Mouse (Mus musculus) heart, embryonic 15.5 days (tissue): ENCODE measurements at regions not wholly inside any gene's neighbourhood (a gene's known extent, or its start where the extent isn't known, plus 50 kb on each side); places are given as distances from the start of the nearest gene placed in this dataset.
A peak's percentile ranks its signal among the peaks of the same experiment; 100 is the strongest.

Experiments
- ATAC-seq: fragments of 200-750 bp; cut with Nextera tagmentation; replicated peaks from 2 replicates; pipeline ENCODE4 v1.8.0; 2017; ENCODE audit warnings: low read depth, moderate TSS enrichment; ENCODE audit not compliant: insufficient number of reproducible peaks, insufficient read depth, low FRiP score
- H3K27ac ChIP-seq: fragments of 300-500 bp; sonication (generic); 2 replicates; pipeline ENCODE4 v1.5.1; 2015; ENCODE audit warnings: mild to moderate bottlenecking, inconsistent platforms
- H3K27me3 ChIP-seq: fragments of 300-500 bp; sonication (generic); 2 replicates; pipeline ENCODE4 v1.6.1; 2015; ENCODE audit warnings: inconsistent platforms
- H3K36me3 ChIP-seq: fragments of 300-500 bp; sonication (generic); 2 replicates; pipeline ENCODE4 v1.6.1; 2015; ENCODE audit warnings: mild to moderate bottlenecking, inconsistent platforms
- H3K4me1 ChIP-seq: fragments of 300-500 bp; sonication (generic); replicated peaks from 2 replicates; pipeline ENCODE4 v1.6.1; 2015; ENCODE audit warnings: inconsistent platforms
- H3K4me2 ChIP-seq: fragments of 300-500 bp; sonication (generic); 2 replicates; pipeline ENCODE4 v1.6.1; 2015; ENCODE audit warnings: inconsistent platforms, mild to moderate bottlenecking, moderate library complexity
- H3K4me3 ChIP-seq: fragments of 300-500 bp; sonication (generic); 2 replicates; pipeline ENCODE4 v1.5.1; 2015; ENCODE audit warnings: mild to moderate bottlenecking, inconsistent platforms
- H3K9ac ChIP-seq: fragments of 300-500 bp; sonication (generic); 2 replicates; pipeline ENCODE4 v1.6.1; 2015; ENCODE audit warnings: mild to moderate bottlenecking, inconsistent platforms
- H3K9me3 ChIP-seq: fragments of 300-500 bp; sonication (generic); replicated peaks from 2 replicates; pipeline ENCODE4 v1.6.1; 2016; ENCODE audit warnings: inconsistent platforms
- WGBS: fragments of 180-500 bp; shearing (Covaris S2); methylation state at CpG from one replicate; pipeline ENCODE4 v1.1.7; 2015; ENCODE audit warnings: mixed read lengths; 5-methylcytosine and 5-hydroxymethylcytosine counted together

DNA sequence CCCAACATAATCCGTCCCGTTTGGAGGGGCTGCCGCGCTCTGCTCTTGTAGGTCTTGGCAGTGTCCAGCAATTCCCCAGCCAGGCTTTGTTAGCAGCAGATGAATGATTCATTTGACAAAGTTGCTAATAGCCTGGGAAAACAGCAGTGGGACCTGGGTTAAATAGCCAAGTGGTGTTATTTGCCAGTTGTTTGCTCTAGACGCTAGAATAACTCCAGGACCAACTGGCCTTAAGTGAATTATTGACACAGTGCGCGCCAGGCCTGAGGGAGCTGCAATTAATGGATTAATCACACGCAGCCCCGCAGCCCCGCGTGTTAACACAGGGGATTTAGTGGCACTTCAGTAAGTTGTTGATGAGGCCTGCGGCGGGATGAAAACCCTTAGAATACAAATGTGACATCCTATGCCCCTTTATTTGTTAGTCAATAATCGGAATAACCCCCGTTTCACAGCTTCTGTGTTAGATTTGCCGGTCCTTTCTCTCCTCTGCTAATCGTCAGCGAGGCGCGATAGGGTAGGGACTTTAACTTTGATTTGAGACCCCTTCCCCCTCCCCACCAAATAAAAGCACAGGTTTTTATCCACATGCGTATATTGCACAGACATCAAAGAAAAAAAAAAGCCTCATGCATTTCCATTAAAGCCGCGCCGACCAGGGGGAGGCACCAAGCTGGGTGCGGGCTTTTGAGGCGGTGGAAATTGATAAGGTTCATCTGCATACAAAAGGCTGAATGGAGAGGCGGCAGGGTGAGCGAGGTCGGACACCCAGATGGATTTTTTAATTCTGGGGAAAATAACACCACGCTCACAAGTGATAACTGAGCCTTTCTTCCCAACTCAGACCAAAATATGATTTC is 118.5 kb upstream of the Sox14 start:
- WGBS: 2% methylated on average over 30 of the region's 30 CpGs
- peak overlapping the region; percentile 29 for H3K4me3 ChIP-seq
- no peak overlapping the region for H3K27ac ChIP-seq
- H3K4me2 ChIP-seq: peak overlapping the region; percentile 56
- H3K9ac ChIP-seq: no peak overlapping the region
- H3K36me3 ChIP-seq: no peaks in the 10 kb centered on the region
- H3K27me3 ChIP-seq: peaks cover 28% of the 10 kb centered on the region
- ATAC-seq: no peak
- peaks cover 5% of the 10 kb centered on the region; the same call in 1 of the 2 replicates for H3K4me1 ChIP-seq
- H3K9me3 ChIP-seq: no peaks in the 10 kb centered on the region

DNA sequence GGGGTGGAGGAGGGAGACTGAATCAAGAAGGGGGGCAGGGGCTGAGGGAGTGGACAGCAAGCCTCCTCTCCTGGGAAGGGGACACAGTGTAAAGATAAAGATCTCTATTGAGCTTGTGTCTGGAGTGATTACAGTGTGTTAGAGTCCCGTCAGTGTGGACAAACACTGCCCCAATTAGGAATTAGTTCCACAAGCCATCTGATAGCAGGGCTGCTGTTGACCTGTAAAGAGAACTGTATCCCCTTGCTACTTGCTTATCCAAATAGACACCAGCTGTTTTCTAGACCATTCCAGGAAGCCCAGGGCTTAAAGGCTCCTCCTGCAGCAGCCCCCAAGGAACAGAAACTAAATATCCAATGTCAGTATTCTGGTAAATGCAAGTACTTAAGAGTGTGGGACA is 111.4 kb upstream of the Sox14 start:
- no peak for ATAC-seq
- no peaks in the 10 kb centered on the region for H3K27me3 ChIP-seq
- WGBS: 8% methylated on average over 1 of the region's 1 CpGs
- H3K4me1 ChIP-seq: no peaks in the 10 kb centered on the region
- H3K9ac ChIP-seq: no peak overlapping the region
- no peak overlapping the region for H3K27ac ChIP-seq
- no peaks in the 10 kb centered on the region for H3K36me3 ChIP-seq
- H3K4me2 ChIP-seq: no peak overlapping the region
- no peaks in the 10 kb centered on the region for H3K9me3 ChIP-seq
- H3K4me3 ChIP-seq: no peak overlapping the region

DNA sequence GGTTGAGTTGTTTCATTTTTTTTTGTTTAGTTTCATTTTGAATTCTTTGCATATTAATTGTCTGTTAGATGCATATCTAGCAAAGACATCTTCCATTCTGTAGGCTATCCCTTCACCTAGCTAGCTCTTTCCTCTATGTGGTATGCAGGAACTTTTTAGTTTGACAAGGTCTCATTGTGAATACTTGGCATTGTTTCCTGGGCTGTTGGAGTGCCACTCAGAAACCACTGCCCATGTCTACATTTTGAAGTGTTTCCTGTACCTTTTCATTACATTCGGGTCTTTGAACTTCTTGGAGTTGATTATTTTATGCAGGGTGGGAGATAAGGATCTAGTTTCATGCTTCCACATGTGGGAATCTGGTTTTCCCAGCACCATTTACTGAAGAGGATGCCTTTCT is 104.8 kb upstream of the Sox14 start:
- no peaks in the 10 kb centered on the region for H3K36me3 ChIP-seq
- ATAC-seq: no peak
- H3K27ac ChIP-seq: no peak overlapping the region
- no peak overlapping the region for H3K4me3 ChIP-seq
- no peak overlapping the region for H3K4me2 ChIP-seq
- H3K9me3 ChIP-seq: no peaks in the 10 kb centered on the region
- WGBS: 69% methylated on average over 1 of the region's 1 CpGs
- H3K27me3 ChIP-seq: no peaks in the 10 kb centered on the region
- no peaks in the 10 kb centered on the region for H3K4me1 ChIP-seq
- H3K9ac ChIP-seq: no peak overlapping the region

DNA sequence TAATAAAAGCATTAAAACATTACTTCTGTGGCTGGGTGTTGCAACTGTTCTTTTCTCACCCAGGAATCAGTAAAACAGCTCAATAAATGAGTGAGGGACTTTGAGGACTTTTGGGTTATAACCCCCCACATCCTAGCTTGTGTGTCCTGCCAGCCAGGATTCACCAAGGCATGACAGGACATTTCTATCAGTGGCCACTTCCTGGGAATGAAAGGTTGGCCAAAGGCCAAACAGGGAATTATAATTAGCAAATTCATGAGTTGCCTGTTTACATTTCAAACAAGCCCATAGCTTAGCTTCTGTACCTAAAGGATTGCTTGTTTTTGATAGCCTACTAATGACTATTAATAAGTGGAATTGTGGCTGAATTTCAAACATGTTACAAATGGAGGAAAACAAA is 85.6 kb upstream of the Sox14 start:
- Histone ChIP-seq H3K4me1 (no peaks in the 10 kb centered on the region), H3K27ac (no peak overlapping the region), H3K27me3 (no peaks in the 10 kb centered on the region), H3K36me3 (no peaks in the 10 kb centered on the region), H3K4me3 (no peak overlapping the region), H3K9ac (no peak overlapping the region), H3K4me2 (no peak overlapping the region), H3K9me3 (no peaks in the 10 kb centered on the region)
- no peak for ATAC-seq

DNA sequence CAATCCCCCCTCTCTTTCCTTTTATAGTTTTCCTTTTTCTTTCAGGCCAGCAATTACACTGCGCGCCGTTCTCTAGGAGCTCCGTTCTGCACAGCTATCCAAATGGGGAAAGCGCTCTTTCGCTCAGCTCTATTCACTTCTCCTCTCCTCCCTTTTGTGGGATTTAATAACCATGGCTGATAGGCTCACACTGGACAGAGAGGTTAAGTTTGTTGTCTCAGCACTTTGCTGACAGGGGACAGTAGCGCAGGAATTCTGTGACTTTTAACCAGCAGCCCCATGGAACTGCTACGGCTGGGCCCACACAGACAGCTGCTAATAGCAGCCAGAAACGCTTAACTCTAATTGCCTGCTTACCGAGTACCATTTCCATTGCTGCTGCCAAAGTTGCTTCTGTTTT is 78.8 kb upstream of the Sox14 start:
- no peaks in the 10 kb centered on the region for H3K36me3 ChIP-seq
- no peak for ATAC-seq
- 82% methylated on average over 10 of the region's 10 CpGs for WGBS
- no peak overlapping the region for H3K4me2 ChIP-seq
- no peak overlapping the region for H3K4me3 ChIP-seq
- H3K4me1 ChIP-seq: no peaks in the 10 kb centered on the region
- no peak overlapping the region for H3K9ac ChIP-seq
- no peak overlapping the region for H3K27ac ChIP-seq
- no peaks in the 10 kb centered on the region for H3K9me3 ChIP-seq
- no peaks in the 10 kb centered on the region for H3K27me3 ChIP-seq

DNA sequence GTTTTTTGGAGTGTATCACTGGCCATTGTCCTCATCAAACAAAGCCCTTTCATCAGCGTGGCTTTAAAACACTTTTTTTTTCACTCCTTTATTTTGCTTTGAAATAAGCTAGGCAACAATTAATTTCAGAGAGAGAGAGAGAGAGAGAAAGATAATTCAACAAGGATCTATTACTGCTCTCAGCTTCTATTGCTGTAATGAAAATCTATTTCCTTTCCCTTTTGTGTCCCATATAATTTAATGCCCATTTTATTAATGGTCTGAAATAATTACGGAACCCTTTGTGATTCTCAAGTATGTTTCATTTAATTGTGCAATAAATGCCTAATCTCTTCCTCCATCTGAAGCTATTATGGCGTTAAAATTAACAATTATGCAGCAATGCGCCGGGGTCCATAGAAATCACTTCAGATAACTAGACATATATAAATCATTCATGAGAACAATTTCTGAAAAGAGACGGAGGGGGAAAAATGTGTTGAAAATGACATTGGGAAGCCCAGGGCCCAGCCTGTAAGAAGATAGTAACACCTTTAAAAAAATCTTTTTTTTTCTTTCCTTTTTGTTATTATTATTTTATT is 78.2 kb upstream of the Sox14 start:
- no peak for ATAC-seq
- 75% methylated on average over 6 of the region's 6 CpGs for WGBS
- no peaks in the 10 kb centered on the region for H3K36me3 ChIP-seq
- no peak overlapping the region for H3K4me3 ChIP-seq
- no peak overlapping the region for H3K27ac ChIP-seq
- no peaks in the 10 kb centered on the region for H3K4me1 ChIP-seq
- H3K4me2 ChIP-seq: no peak overlapping the region
- no peak overlapping the region for H3K9ac ChIP-seq
- no peaks in the 10 kb centered on the region for H3K9me3 ChIP-seq
- H3K27me3 ChIP-seq: no peaks in the 10 kb centered on the region
